16 mouse cellular contexts compared by ENCODE assay signal in the genomic region with DNA sequence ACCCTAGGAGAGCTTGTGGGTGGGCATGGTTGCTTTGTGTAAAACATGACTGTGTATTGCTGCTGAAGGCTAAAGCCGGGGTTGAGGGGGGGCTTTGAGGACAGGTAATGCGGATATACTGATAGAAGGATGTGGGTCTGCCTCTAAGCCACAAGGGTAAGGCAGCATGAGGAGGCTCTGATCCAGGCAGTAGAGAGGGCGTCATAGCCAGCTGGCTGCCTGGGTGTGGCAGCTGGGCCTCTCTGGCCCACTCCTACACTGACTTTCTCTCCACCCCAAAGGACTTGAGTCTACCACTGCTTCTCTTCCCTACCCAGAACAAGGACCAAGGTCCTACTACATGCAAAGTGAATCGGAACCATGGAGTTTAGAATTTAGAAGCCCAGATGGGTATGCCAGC. TPM values are rescaled to one million over a fixed set of nuclear protein-coding genes. Genes with fewer than 3 reads are reported as not detected.
A peak's percentile ranks its signal among the peaks of the same experiment; 100 is the strongest.
DNase-seq lines count a peak whose midpoint lies in the region; ATAC-seq and TF ChIP-seq lines count a peak whose summit lies in the region.
"Had no signal": no experiment of that assay in that cellular context is flagged by ENCODE, and none has a peak within 500 bp of the region (broad histone marks: within the 10 kb centered on the region; RNA-seq: fewer than 3 reads in every experiment).

No protein-coding gene starts in this region.

- H3K4me3 ChIP-seq in kidney, embryonic 15.5 days (replicated peaks): peak overlapping the region; percentile 41
- H3K4me3 ChIP-seq in limb, embryonic 14.5 days (replicated peaks; ENCODE audit: low read length): peak overlapping the region; percentile 38
- H3K4me3 ChIP-seq: forebrain, embryonic 15.5 days; midbrain, embryonic 13.5 days had no signal

- no peak overlapping the region for H3K27ac ChIP-seq in kidney, embryonic 15.5 days
- no peak overlapping the region for H3K27ac ChIP-seq in limb, embryonic 14.5 days (replicated peaks; ENCODE audit: low read depth, low read length)
- H3K27ac ChIP-seq: forebrain, embryonic 15.5 days; midbrain, embryonic 13.5 days had no signal

- no peak overlapping the region for H3K9ac ChIP-seq in kidney, embryonic 15.5 days
- H3K9ac ChIP-seq in limb, embryonic 14.5 days (ENCODE audit: low read depth, low read length, severe bottlenecking): no peak overlapping the region
- H3K9ac ChIP-seq: forebrain, embryonic 15.5 days; midbrain, embryonic 13.5 days had no signal

- WGBS in kidney, embryonic 15.5 days: 90% methylated on average over 4 of the region's 4 CpGs
- 85% methylated on average over 4 of the region's 4 CpGs for WGBS in limb, embryonic 14.5 days

- 0 out of 2 replicates have a peak, but pooled peaks cover 4% of the 10 kb centered on the region for H3K4me1 ChIP-seq in kidney, embryonic 15.5 days
- peaks cover 17% of the 10 kb centered on the region for H3K4me1 ChIP-seq in limb, embryonic 14.5 days (ENCODE audit: control insufficient read depth, insufficient read depth, low read length)
- H3K4me1 ChIP-seq: forebrain, embryonic 15.5 days; midbrain, embryonic 13.5 days had no signal

- peak; percentile 89 for DNase-seq in heart, adult 11 months
- DNase-seq in heart, postnatal 4 days: no peak
- no peak for DNase-seq in kidney, adult 9 months
- peak; percentile 39 for DNase-seq in NIH3T3 (ENCODE audit: low read depth)
- no peak for DNase-seq in limb, embryonic 14.5 days (ENCODE audit: low spot score)
- DNase-seq in retina, embryonic 14.5 days (ENCODE audit: low spot score): no peak
- DNase-seq: adrenal gland, adult 8-10 months; cerebellum, adult 11 months; thymus, postnatal 36 days had no signal

- H3K4me2 ChIP-seq in kidney, embryonic 15.5 days: peak overlapping the region; percentile 53
- H3K4me2 ChIP-seq in limb, embryonic 14.5 days (replicated peaks; ENCODE audit: low read depth, low read length, severe bottlenecking): peak overlapping the region; percentile 59
- H3K4me2 ChIP-seq: forebrain, embryonic 15.5 days; midbrain, embryonic 13.5 days had no signal

- no peak for TF ChIP-seq POLR2A in limb, embryonic 14.5 days (IDR thresholded peaks at IDR 0.05; ENCODE audit: borderline replicate concordance, extremely low read depth, insufficient read depth, insufficient read length)

- peaks cover 36% of the 10 kb centered on the region for H3K27me3 ChIP-seq in kidney, embryonic 15.5 days
- H3K27me3 ChIP-seq in limb, embryonic 14.5 days (ENCODE audit: control insufficient read depth, insufficient read depth, low read length): no peaks in the 10 kb centered on the region
- H3K27me3 ChIP-seq: forebrain, embryonic 15.5 days; midbrain, embryonic 13.5 days had no signal

- ATAC-seq in kidney, embryonic 15.5 days (replicated peaks; ENCODE audit: low FRiP score): no peak
- ATAC-seq in limb, embryonic 14.5 days (ENCODE audit: low FRiP score, low read depth): no peak
- no peak for ATAC-seq in megakaryocyte, adult 5-6 weeks (ENCODE audit: poor library complexity, severe bottlenecking)
- ATAC-seq: forebrain, embryonic 15.5 days; midbrain, embryonic 13.5 days had no signal

- H3K36me3 ChIP-seq in kidney, embryonic 15.5 days: no peaks in the 10 kb centered on the region
- no peaks in the 10 kb centered on the region for H3K36me3 ChIP-seq in limb, embryonic 14.5 days (ENCODE audit: control insufficient read depth, insufficient read depth, low read length)
- H3K36me3 ChIP-seq: forebrain, embryonic 15.5 days; midbrain, embryonic 13.5 days had no signal

- no peaks in the 10 kb centered on the region for H3K9me3 ChIP-seq in kidney, embryonic 15.5 days (replicated peaks)
- no peaks in the 10 kb centered on the region for H3K9me3 ChIP-seq in limb, embryonic 14.5 days (ENCODE audit: control insufficient read depth, low read length)
- H3K9me3 ChIP-seq: forebrain, embryonic 15.5 days; midbrain, embryonic 13.5 days had no signal

RNA-seq across cellular contexts. Expression of a gene that starts 1.5 kb away (rescaled TPM):
- total RNA-seq in heart, postnatal 4 days (2021): 100 to 1,000 TPM; 286 to 313 TPM
- 90.8 and 96.4 TPM in 2 replicates for polyA plus RNA-seq in kidney, embryonic 15.5 days (2015; fragmentation: Nextera tagmentation; extraction: Ambion mirVana)
- polyA plus RNA-seq in limb, embryonic 14.5 days (2012; rRNA removed): 399 and 527 TPM in 2 replicates
- 223 and 226 TPM in 2 replicates for polyA plus RNA-seq in limb, embryonic 14.5 days (2014; fragmentation: Nextera tagmentation; extraction: Ambion mirVana)
- 3.0 and 7.7 TPM in 2 replicates for total RNA-seq in megakaryocyte, adult 5-6 weeks (2015)
- 0.45 and 0.48 TPM in 2 replicates for total RNA-seq in megakaryocyte, adult 5-6 weeks (2017)
- total RNA-seq: MEL had no signal

RNA-seq across cellular contexts. Expression of a gene that starts 18.0 kb away (rescaled TPM):
- total RNA-seq in heart, postnatal 4 days (2021): under 1 TPM; 0.12 to 0.32 TPM
- polyA plus RNA-seq in kidney, embryonic 15.5 days (2015; fragmentation: Nextera tagmentation; extraction: Ambion mirVana): 0.31 and 0.36 TPM in 2 replicates
- 0.77 and 0.79 TPM in 2 replicates for polyA plus RNA-seq in limb, embryonic 14.5 days (2012; rRNA removed)
- 0.64 and 0.65 TPM in 2 replicates for polyA plus RNA-seq in limb, embryonic 14.5 days (2014; fragmentation: Nextera tagmentation; extraction: Ambion mirVana)
- total RNA-seq in megakaryocyte, adult 5-6 weeks (2015): not detected in 2 replicates
- not detected in 2 replicates for total RNA-seq in megakaryocyte, adult 5-6 weeks (2017)
- total RNA-seq: MEL had no signal

RNA-seq across cellular contexts. Expression of a gene that starts 26.0 kb away (rescaled TPM):
- 10 to 100 TPM; 27.4 to 27.7 TPM for total RNA-seq in heart, postnatal 4 days (2021)
- polyA plus RNA-seq in kidney, embryonic 15.5 days (2015; fragmentation: Nextera tagmentation; extraction: Ambion mirVana): 66.0 and 71.5 TPM in 2 replicates
- 39.6 and 48.7 TPM in 2 replicates for polyA plus RNA-seq in limb, embryonic 14.5 days (2012; rRNA removed)
- polyA plus RNA-seq in limb, embryonic 14.5 days (2014; fragmentation: Nextera tagmentation; extraction: Ambion mirVana): 56.1 and 61.6 TPM in 2 replicates
- 15.7 and 19.7 TPM in 2 replicates for total RNA-seq in megakaryocyte, adult 5-6 weeks (2015)
- total RNA-seq in megakaryocyte, adult 5-6 weeks (2017): 21.9 and 24.8 TPM in 2 replicates

RNA-seq across cellular contexts. Expression of a gene that starts 49.7 kb away (rescaled TPM):
- total RNA-seq in heart, postnatal 4 days (2021): not detected
- 0.26 TPM in 1 of 2 replicates, not detected in the other for polyA plus RNA-seq in kidney, embryonic 15.5 days (2015; fragmentation: Nextera tagmentation; extraction: Ambion mirVana)
- 0.83 and 0.87 TPM in 2 replicates for polyA plus RNA-seq in limb, embryonic 14.5 days (2012; rRNA removed)
- 0.93 and 0.99 TPM in 2 replicates for polyA plus RNA-seq in limb, embryonic 14.5 days (2014; fragmentation: Nextera tagmentation; extraction: Ambion mirVana)
- total RNA-seq in megakaryocyte, adult 5-6 weeks (2015): not detected in 2 replicates
- not detected in 2 replicates for total RNA-seq in megakaryocyte, adult 5-6 weeks (2017)
- total RNA-seq: layer of hippocampus, adult 8-10 months; MEL had no signal
- polyA plus RNA-seq: forebrain, embryonic 15.5 days; limb, embryonic 11.5 days; midbrain, embryonic 13.5 days had no signal

Comparison
In these comparisons a context has a peak if more than half of its experiments do, and no peak if none do; other contexts are left out.
1. DNase-seq: peak in heart, adult 11 months (single experiment) and NIH3T3 (single experiment); none in heart, postnatal 4 days (single experiment), kidney, adult 9 months (single experiment), limb, embryonic 14.5 days (single experiment) and retina, embryonic 14.5 days (single experiment).
2. RNA of a gene that starts 1.5 kb away (total RNA-seq): 286 to 313 TPM in heart, postnatal 4 days; 0.45 to 7.7 TPM in megakaryocyte, adult 5-6 weeks; every median in the first group is over 10 times any median in the second.